Mouse (Mus musculus): Measurements from ENCODE around the gene Pdxp. TPM values are rescaled to one million over a fixed set of nuclear protein-coding genes. Genes with fewer than 3 reads are reported as not detected.

Gene Pdxp
- total and polyA plus RNA-seq, 3 experiments = 21.5 to 25.4 TPM; not detected in 1

- H3K27me3 ChIP-seq (ENCODE audit: control insufficient read depth in 1 of 2, insufficient read depth in 2 of 2, low read length in 2 of 2) = no peaks in the 10 kb centered on the region
- peak within 1 kb of the TSS; percentile 74 for H3K9ac ChIP-seq (ENCODE audit: control insufficient read depth, low read depth, low read length, poor library complexity, severe bottlenecking)
- no peaks in the 10 kb centered on the region for H3K9me3 ChIP-seq (replicated peaks; ENCODE audit: insufficient read depth, low read length)
- peaks cover 10% of the 10 kb centered on the region for H3K79me2 ChIP-seq (ENCODE audit: control insufficient read depth, insufficient read depth, low read length, poor library complexity)
- peak; percentile 94 for DNase-seq (ENCODE audit: low read depth, low spot score)
- H3K36me3 ChIP-seq (ENCODE audit: control insufficient read depth in 1 of 2, insufficient read depth in 2 of 2, low read length in 2 of 2) = peaks cover 0 to 35% of the 10 kb centered on the region in 2 experiments; a peak in 2 of 4 replicates
- peak within 1 kb of the TSS; percentile 68 to 75 for H3K4me3 ChIP-seq (ENCODE audit: control insufficient read depth in 1 of 2, insufficient read depth in 1 of 2, low read depth in 2 of 2, low read length in 2 of 2)
- peaks cover 3 to 50% of the 10 kb centered on the region in 2 experiments; a peak in 3 of 4 replicates for H3K4me1 ChIP-seq (ENCODE audit: control insufficient read depth in 1 of 2, insufficient read depth in 2 of 2, low read length in 2 of 2)
- peak within 1 kb of the TSS; percentile 87 for H3K27ac ChIP-seq (ENCODE audit: control insufficient read depth, low read depth, low read length)
- TF ChIP-seq RCOR1 (IDR thresholded peaks at IDR 0.05; ENCODE audit: low read depth, low read length) (peak; percentile 6), ZKSCAN1 (IDR thresholded peaks at IDR 0.05; ENCODE audit: low read depth, low read length) (no peak), POLR2A (IDR thresholded peaks at IDR 0.05; ENCODE audit: control insufficient read depth in 1 of 2, insufficient read depth in 1 of 2, low read depth in 1 of 2, low read length in 2 of 2, poor library complexity in 1 of 2) (peak; percentile 56 to 100; a peak in 3 of 4 replicates), E2F4 (IDR thresholded peaks at IDR 0.05; ENCODE audit: borderline replicate concordance, low read depth, low read length) (no peak), BHLHE40 (IDR thresholded peaks at IDR 0.05; ENCODE audit: borderline replicate concordance, low read depth, low read length) (no peak), USF1 (IDR thresholded peaks at IDR 0.05; ENCODE audit: low read depth, low read length) (no peak), HCFC1 (IDR thresholded peaks at IDR 0.05; ENCODE audit: low read depth, low read length) (peak; percentile 57), MAZ (IDR thresholded peaks at IDR 0.05; ENCODE audit: low read depth, low read length) (peak; percentile 80), MEF2A (IDR thresholded peaks at IDR 0.05; ENCODE audit: extremely low read depth, insufficient replicate concordance, low read depth, low read length, poor library complexity, severe bottlenecking) (no peak), JUND (IDR thresholded peaks at IDR 0.05; ENCODE audit: low read depth, low read length) (no peak), RAD21 (IDR thresholded peaks at IDR 0.05; ENCODE audit: low read depth, low read length) (no peak), GABPA (IDR thresholded peaks at IDR 0.05; ENCODE audit: low read depth, low read length) (no peak), POLR2AphosphoS2 (IDR thresholded peaks at IDR 0.05; ENCODE audit: low read length) (peak; percentile 77), USF2 (IDR thresholded peaks at IDR 0.05; ENCODE audit: borderline replicate concordance in 1 of 2, insufficient read depth in 1 of 2, low read depth in 1 of 2, low read length in 2 of 2) (no peak), MAX (IDR thresholded peaks at IDR 0.05; ENCODE audit: low read length) (no peak), MAFK (IDR thresholded peaks at IDR 0.05; ENCODE audit: borderline replicate concordance, low read depth, low read length) (no peak), SMC3 (IDR thresholded peaks at IDR 0.05; ENCODE audit: low read depth, low read length) (no peak), EP300 (IDR thresholded peaks at IDR 0.05; ENCODE audit: low read depth in 1 of 2, low read length in 2 of 2) (peak in 1 of 2 experiments; percentile 34; a peak in 2 of 4 replicates), ZNF384 (IDR thresholded peaks at IDR 0.05; ENCODE audit: low read depth, low read length) (no peak), CHD1 (IDR thresholded peaks at IDR 0.05; ENCODE audit: low read depth, low read length) (0 out of 2 replicates have a peak, but pooled peaks have one; percentile 57), TAL1 (IDR thresholded peaks at IDR 0.05; ENCODE audit: low read length) (no peak), NELFE (IDR thresholded peaks at IDR 0.05; ENCODE audit: low read depth, low read length) (peak; percentile 98), KAT2A (conservative IDR thresholded peaks at IDR 0.05; ENCODE audit: low read depth, low read length) (no peak), GATA1 (IDR thresholded peaks at IDR 0.05; ENCODE audit: low read depth, low read length) (no peak), MXI1 (IDR thresholded peaks at IDR 0.05; ENCODE audit: low read depth, low read length) (peak; percentile 30; the same call in 1 of the 2 replicates), NRF1 (IDR thresholded peaks at IDR 0.05; ENCODE audit: insufficient read depth, low read depth, low read length, poor library complexity, severe bottlenecking) (no peak), UBTF (IDR thresholded peaks at IDR 0.05; ENCODE audit: borderline replicate concordance, insufficient read depth, low read depth, low read length) (no peak), MYC (IDR thresholded peaks at IDR 0.05; ENCODE audit: low read depth, low read length) (no peak), MYB (IDR thresholded peaks at IDR 0.05; ENCODE audit: low read depth, low read length) (no peak), CTCF (IDR thresholded peaks at IDR 0.05 in 2 of 3, conservative IDR thresholded peaks at IDR 0.05 in 1 of 3; ENCODE audit: control insufficient read depth in 1 of 3, insufficient read depth in 1 of 3, low read depth in 2 of 3, low read length in 3 of 3, poor library complexity in 1 of 3, severe bottlenecking in 1 of 3) (no peak), ETS1 (IDR thresholded peaks at IDR 0.05; ENCODE audit: low read depth, low read length) (no peak), ZMIZ1 (IDR thresholded peaks at IDR 0.05; ENCODE audit: low read depth, low read length) (peak; percentile 97), ZC3H11A (IDR thresholded peaks at IDR 0.05; ENCODE audit: low read depth, low read length) (no peak), POLR2AphosphoS5 (IDR thresholded peaks at IDR 0.05; ENCODE audit: borderline replicate concordance, low read depth, low read length) (0 out of 2 replicates have a peak, but pooled peaks have one; percentile 45), TBP (IDR thresholded peaks at IDR 0.05; ENCODE audit: low read depth, low read length) (peak; percentile 98)
These were observed 12.6 kb downstream of the Pdxp start, which contains the start of gene Lgals1 for GRCm38 (mm10) chr15:78926021-78926919. Lgals1 (plus strand) TSS chr15:78926725.

All from MEL (cell line).